Mouse (Mus musculus) MEL (cell line): ENCODE measurements at regions not wholly inside any gene's neighbourhood (a gene's known extent, or its start where the extent isn't known, plus 50 kb on each side); places are given as distances from the start of the nearest gene placed in this dataset.

Experiments
- DNase-seq: peaks from one replicate; pipeline ENCODE4 v3.0.0; 2011; ENCODE audit warnings: low read depth, low spot score
- H3K27ac ChIP-seq: 2 replicates; pipeline ENCODE4 v1.5.1; 2012; ENCODE audit warnings: low read depth, mild to moderate bottlenecking, control low read depth, low read length, moderate library complexity; ENCODE audit not compliant: control insufficient read depth
- H3K27me3 ChIP-seq, 2 experiments: fragments of 150-350 bp in 1 of 2; sonication (generic) in 1 of 2; 2 replicates each; pipeline ENCODE4 v1.6.1; 2012; ENCODE audit warnings: low read length in 2 of 2, mild to moderate bottlenecking in 2 of 2, improper control_type of control experiment in 1 of 2, moderate library complexity in 1 of 2; ENCODE audit not compliant: insufficient read depth in 2 of 2, control insufficient read depth in 1 of 2
- H3K36me3 ChIP-seq, 2 experiments: 2 replicates each; pipeline ENCODE4 v1.6.1; 2012 to 2014; ENCODE audit warnings: low read length in 2 of 2, improper control_type of control experiment in 1 of 2, inconsistent platforms in 1 of 2, mild to moderate bottlenecking in 1 of 2; ENCODE audit not compliant: insufficient read depth in 2 of 2, control insufficient read depth in 1 of 2
- H3K4me1 ChIP-seq, 2 experiments: fragments of 150-350 bp in 1 of 2; sonication (generic) in 1 of 2; 2 replicates each; pipeline ENCODE4 v1.6.1; 2012; ENCODE audit warnings: low read length in 2 of 2, improper control_type of control experiment in 1 of 2, mild to moderate bottlenecking in 1 of 2; ENCODE audit not compliant: insufficient read depth in 2 of 2, control insufficient read depth in 1 of 2
- H3K4me3 ChIP-seq, 2 experiments: fragments of 150-350 bp in 1 of 2; sonication (generic) in 1 of 2; 2 replicates each; pipeline ENCODE4 v1.5.1; 2012; ENCODE audit warnings: low read depth in 2 of 2, low read length in 2 of 2, mild to moderate bottlenecking in 2 of 2, moderate library complexity in 2 of 2, control low read depth in 1 of 2, improper control_type of control experiment in 1 of 2; ENCODE audit not compliant: control insufficient read depth in 1 of 2, insufficient read depth in 1 of 2
- H3K79me2 ChIP-seq: 2 replicates; pipeline ENCODE4 v1.6.1; 2012; ENCODE audit warnings: mild to moderate bottlenecking, low read length, moderate library complexity; ENCODE audit not compliant: control insufficient read depth, poor library complexity, insufficient read depth
- H3K9ac ChIP-seq: 2 replicates; pipeline ENCODE4 v1.6.1; 2012; ENCODE audit warnings: low read depth, mild to moderate bottlenecking, control low read depth, low read length, moderate library complexity; ENCODE audit not compliant: control insufficient read depth, poor library complexity, severe bottlenecking
- H3K9me3 ChIP-seq: fragments of 150-350 bp; sonication (generic); replicated peaks from 2 replicates; pipeline ENCODE4 v1.6.1; 2012; ENCODE audit warnings: mild to moderate bottlenecking, low read length, improper control_type of control experiment, moderate library complexity; ENCODE audit not compliant: insufficient read depth
- BHLHE40 ChIP-seq: IDR thresholded peaks from 2 replicates; pipeline ENCODE4 v1.6.1; 2012; ENCODE audit warnings: low read depth, mild to moderate bottlenecking, inconsistent platforms, low read length, improper control_type of control experiment, borderline replicate concordance
- CHD2 ChIP-seq: IDR thresholded peaks from 2 replicates; pipeline ENCODE4 v1.6.1; 2011; ENCODE audit warnings: low read length, improper control_type of control experiment
- CTCF ChIP-seq, 3 experiments: IDR thresholded peaks in 2 of 3; conservative IDR thresholded peaks in 1 of 3; 2 replicates each; pipeline ENCODE4 v1.5.1; 2011 to 2012; ENCODE audit warnings: low read length in 3 of 3, low read depth in 2 of 3, mild to moderate bottlenecking in 2 of 3, improper control_type of control experiment in 1 of 3, inconsistent platforms in 1 of 3, mixed read lengths in 1 of 3, moderate library complexity in 1 of 3; ENCODE audit not compliant: control insufficient read depth in 1 of 3, insufficient read depth in 1 of 3, poor library complexity in 1 of 3, severe bottlenecking in 1 of 3
- GATA1 ChIP-seq: IDR thresholded peaks from 2 replicates; pipeline ENCODE4 v1.6.1; 2011; ENCODE audit warnings: low read depth, low read length, improper control_type of control experiment
- HCFC1 ChIP-seq: IDR thresholded peaks from 2 replicates; pipeline ENCODE4 v1.6.1; 2012; ENCODE audit warnings: low read depth, mild to moderate bottlenecking, inconsistent platforms, low read length, improper control_type of control experiment, moderate library complexity
- KAT2A ChIP-seq: conservative IDR thresholded peaks from 2 replicates; pipeline ENCODE4 v1.6.1; 2012; ENCODE audit warnings: low read depth, low read length, improper control_type of control experiment, inconsistent platforms
- MEF2A ChIP-seq: IDR thresholded peaks from 2 replicates; pipeline ENCODE4 v1.6.1; 2014; ENCODE audit warnings: low read depth, mild to moderate bottlenecking, inconsistent platforms, low read length, improper control_type of control experiment; ENCODE audit not compliant: poor library complexity, insufficient replicate concordance, severe bottlenecking; ENCODE audit errors: extremely low read depth
- MYC ChIP-seq: IDR thresholded peaks from 2 replicates; pipeline ENCODE4 v1.6.1; 2011; ENCODE audit warnings: low read depth, mild to moderate bottlenecking, low read length, improper control_type of control experiment, moderate library complexity
- NELFE ChIP-seq: IDR thresholded peaks from 2 replicates; pipeline ENCODE4 v1.6.1; 2011; ENCODE audit warnings: low read depth, low read length, improper control_type of control experiment
- UBTF ChIP-seq: IDR thresholded peaks from 2 replicates; pipeline ENCODE4 v1.6.1; 2012; ENCODE audit warnings: low read depth, mild to moderate bottlenecking, inconsistent platforms, low read length, improper control_type of control experiment, moderate library complexity, borderline replicate concordance; ENCODE audit not compliant: insufficient read depth
- USF2 ChIP-seq, 2 experiments: IDR thresholded peaks; 2 replicates each; pipeline ENCODE4 v1.6.1; 2011 to 2012; ENCODE audit warnings: improper control_type of control experiment in 2 of 2, low read length in 2 of 2, borderline replicate concordance in 1 of 2, inconsistent platforms in 1 of 2, low read depth in 1 of 2, mild to moderate bottlenecking in 1 of 2; ENCODE audit not compliant: insufficient read depth in 1 of 2
- ZC3H11A ChIP-seq: IDR thresholded peaks from 2 replicates; pipeline ENCODE4 v1.6.1; 2012; ENCODE audit warnings: low read depth, mild to moderate bottlenecking, inconsistent platforms, low read length, improper control_type of control experiment
- ZKSCAN1 ChIP-seq: IDR thresholded peaks from 2 replicates; pipeline ENCODE4 v1.6.1; 2012; ENCODE audit warnings: low read depth, mild to moderate bottlenecking, inconsistent platforms, low read length, improper control_type of control experiment, moderate library complexity
- ZMIZ1 ChIP-seq: IDR thresholded peaks from 2 replicates; pipeline ENCODE4 v1.6.1; 2012; ENCODE audit warnings: low read depth, mild to moderate bottlenecking, inconsistent platforms, low read length, improper control_type of control experiment, moderate library complexity
- ZNF384 ChIP-seq: IDR thresholded peaks from 2 replicates; pipeline ENCODE4 v1.6.1; 2012; ENCODE audit warnings: low read depth, mild to moderate bottlenecking, inconsistent platforms, low read length, improper control_type of control experiment

DNA sequence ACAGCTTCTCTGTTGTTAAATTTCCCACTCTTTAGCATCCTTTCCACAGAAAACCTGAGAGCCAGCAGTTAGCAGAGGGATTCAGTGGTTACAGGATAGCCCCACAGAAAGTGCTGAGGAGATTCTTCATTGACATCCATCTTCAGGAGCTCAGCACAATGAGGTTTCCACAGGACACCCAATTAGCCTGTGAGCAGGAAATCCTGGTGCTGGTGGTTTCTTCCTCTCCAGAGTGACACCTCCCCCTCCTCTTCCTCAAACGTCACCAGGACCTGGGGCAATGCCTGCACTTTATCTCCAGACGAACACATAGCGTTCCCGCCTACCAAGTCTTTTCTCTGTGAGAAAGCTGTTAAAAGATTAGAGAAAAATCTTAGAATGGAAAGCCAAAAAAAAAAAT lies 70.7 kb downstream of the Lrrc30 start:
- Histone ChIP-seq H3K9me3 (no peaks in the 10 kb centered on the region), H3K79me2 (no peaks in the 10 kb centered on the region), H3K36me3 (no peaks in the 10 kb centered on the region), H3K27ac (no peak overlapping the region), H3K4me3 (no peak overlapping the region), H3K9ac (no peak overlapping the region), H3K27me3 (no peaks in the 10 kb centered on the region), H3K4me1 (no peaks in the 10 kb centered on the region)
- TF ChIP-seq CHD2 (no peak), MYC (no peak), ZKSCAN1 (no peak), GATA1 (no peak), ZC3H11A (no peak), KAT2A (no peak), HCFC1 (no peak), ZNF384 (no peak), CTCF (IDR thresholded peaks at IDR 0.05 in 2 of 3, conservative IDR thresholded peaks at IDR 0.05 in 1 of 3; ENCODE audit: control insufficient read depth in 1 of 3, insufficient read depth in 1 of 3, low read depth in 2 of 3, low read length in 3 of 3, poor library complexity in 1 of 3, severe bottlenecking in 1 of 3) (no peak), UBTF (no peak), BHLHE40 (no peak), USF2 (IDR thresholded peaks at IDR 0.05; ENCODE audit: borderline replicate concordance in 1 of 2, insufficient read depth in 1 of 2, low read depth in 1 of 2, low read length in 2 of 2) (no peak)
- no peak for DNase-seq

DNA sequence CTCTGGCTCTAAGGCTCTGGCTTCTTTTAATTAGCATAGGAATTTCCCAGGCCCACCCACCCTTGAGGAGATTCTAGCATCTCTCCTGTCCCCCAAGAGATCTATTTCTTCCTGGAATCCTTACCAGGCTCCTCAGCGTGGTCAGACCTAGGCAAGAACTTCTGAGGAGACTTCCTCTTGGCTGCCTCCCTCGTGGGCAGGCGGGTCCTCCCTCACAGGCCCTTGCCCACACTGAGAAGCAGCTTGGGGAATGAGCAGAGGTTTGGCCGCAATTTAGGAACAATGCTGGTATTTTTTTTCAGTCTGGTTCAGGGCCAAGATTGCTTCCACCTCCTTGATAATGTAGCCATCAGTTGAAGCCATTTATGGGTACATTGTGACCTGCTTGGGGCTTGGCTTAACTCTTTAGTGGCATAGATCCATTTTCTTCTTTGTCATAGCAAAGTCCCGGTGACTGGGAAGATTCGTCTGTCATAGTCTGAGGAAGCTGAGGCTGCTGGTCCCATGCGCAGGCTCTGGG lies 75.1 kb downstream of the Lrrc30 start:
- Histone ChIP-seq H3K27ac (no peak overlapping the region), H3K9me3 (no peaks in the 10 kb centered on the region)

More for the DNA sequence above, 75.1 kb downstream of the Lrrc30 start:
- Histone ChIP-seq H3K4me3 (no peak overlapping the region), H3K4me1 (no peaks in the 10 kb centered on the region), H3K9ac (no peak overlapping the region), H3K27me3 (no peaks in the 10 kb centered on the region), H3K79me2 (no peaks in the 10 kb centered on the region), H3K36me3 (no peaks in the 10 kb centered on the region)
- DNase-seq = no peak
- TF ChIP-seq BHLHE40 = no peak
- TF ChIP-seq ZMIZ1 = no peak
- TF ChIP-seq CTCF (IDR thresholded peaks at IDR 0.05 in 2 of 3, conservative IDR thresholded peaks at IDR 0.05 in 1 of 3; ENCODE audit: control insufficient read depth in 1 of 3, insufficient read depth in 1 of 3, low read depth in 2 of 3, low read length in 3 of 3, poor library complexity in 1 of 3, severe bottlenecking in 1 of 3) = no peak
- TF ChIP-seq ZKSCAN1 = no peak
- TF ChIP-seq MEF2A = no peak
- TF ChIP-seq HCFC1 = no peak
- TF ChIP-seq MYC = no peak
- TF ChIP-seq UBTF = no peak
- TF ChIP-seq NELFE = no peak
